Mouse (Mus musculus): ENCODE data around the gene Plch2. TPM values are rescaled to one million over a fixed set of nuclear protein-coding genes. Genes with fewer than 3 reads are reported as not detected.

Plch2 gene
- polyA plus RNA-seq, 1 experiment from 2014 or later, result 4.2 TPM

GRCm38 (mm10) chr4:154944121-154944590, 112.4 kb downstream of the Plch2 start:
- peak; percentile 53 for ATAC-seq (ENCODE audit: low FRiP score)
- H3K27ac ChIP-seq, result no peak overlapping the region
- H3K4me3 ChIP-seq (replicated peaks), result no peak overlapping the region
- WGBS, result 22% methylated on average over 2 of the region's 2 CpGs
- H3K4me2 ChIP-seq, result no peak overlapping the region
- H3K4me1 ChIP-seq, result peaks cover 45% of the 10 kb centered on the region
- no peaks in the 10 kb centered on the region for H3K36me3 ChIP-seq (replicated peaks)
- no peaks in the 10 kb centered on the region for H3K9me3 ChIP-seq
- H3K9ac ChIP-seq, result no peak overlapping the region
- H3K27me3 ChIP-seq, result peaks cover 5% of the 10 kb centered on the region; the same call in 1 of the 2 replicates

GRCm38 (mm10) chr4:154943323-154944039, 113.1 kb downstream of the Plch2 start:
- no peak overlapping the region for H3K9ac ChIP-seq
- H3K27ac ChIP-seq, result no peak overlapping the region
- H3K9me3 ChIP-seq, result no peaks in the 10 kb centered on the region
- 85% methylated on average over 6 of the region's 6 CpGs for WGBS
- no peak overlapping the region for H3K4me3 ChIP-seq (replicated peaks)
- no peak overlapping the region for H3K4me2 ChIP-seq
- H3K4me1 ChIP-seq, result peaks cover 39% of the 10 kb centered on the region
- no peak for ATAC-seq (ENCODE audit: low FRiP score)
- H3K36me3 ChIP-seq (replicated peaks), result no peaks in the 10 kb centered on the region
- H3K27me3 ChIP-seq, result peaks cover 5% of the 10 kb centered on the region; the same call in 1 of the 2 replicates

GRCm38 (mm10) chr4:154942632-154943322, 113.8 kb downstream of the Plch2 start:
- Histone ChIP-seq H3K36me3 (replicated peaks) (no peaks in the 10 kb centered on the region), H3K27ac (no peak overlapping the region), H3K9ac (no peak overlapping the region), H3K4me2 (no peak overlapping the region), H3K4me3 (replicated peaks) (no peak overlapping the region), H3K4me1 (peaks cover 33% of the 10 kb centered on the region), H3K27me3 (peaks cover 5% of the 10 kb centered on the region; the same call in 1 of the 2 replicates), H3K9me3 (no peaks in the 10 kb centered on the region)
- no peak for ATAC-seq (ENCODE audit: low FRiP score)
- 87% methylated on average over 10 of the region's 10 CpGs for WGBS

GRCm38 (mm10) chr4:154941831-154942230, 114.8 kb downstream of the Plch2 start:
- no peak overlapping the region for H3K4me2 ChIP-seq
- peaks cover 5% of the 10 kb centered on the region; the same call in 1 of the 2 replicates for H3K27me3 ChIP-seq
- no peaks in the 10 kb centered on the region for H3K9me3 ChIP-seq
- H3K4me1 ChIP-seq, result peaks cover 26% of the 10 kb centered on the region
- no peak overlapping the region for H3K4me3 ChIP-seq (replicated peaks)
- H3K9ac ChIP-seq, result no peak overlapping the region
- 97% methylated on average over 5 of the region's 5 CpGs for WGBS
- no peak overlapping the region for H3K27ac ChIP-seq
- no peak for ATAC-seq (ENCODE audit: low FRiP score)
- H3K36me3 ChIP-seq (replicated peaks), result no peaks in the 10 kb centered on the region

- H3K9me3 ChIP-seq, result no peaks in the 10 kb centered on the region
- WGBS, result 81% methylated on average over 2 of the region's 2 CpGs
- H3K27ac ChIP-seq, result no peak overlapping the region
- no peak overlapping the region for H3K4me2 ChIP-seq
- no peak for ATAC-seq (ENCODE audit: low FRiP score)
- H3K9ac ChIP-seq, result no peak overlapping the region
- H3K36me3 ChIP-seq (replicated peaks), result no peaks in the 10 kb centered on the region
- H3K4me1 ChIP-seq, result peaks cover 19% of the 10 kb centered on the region
- H3K27me3 ChIP-seq, result peaks cover 5% of the 10 kb centered on the region; the same call in 1 of the 2 replicates
- H3K4me3 ChIP-seq (replicated peaks), result no peak overlapping the region
Measured at GRCm38 (mm10) chr4:154940156-154940555, 116.4 kb downstream of the Plch2 start.

- Histone ChIP-seq H3K27me3 (0 out of 2 replicates have a peak, but pooled peaks cover 8% of the 10 kb centered on the region), H3K27ac (no peak overlapping the region), H3K36me3 (replicated peaks) (no peaks in the 10 kb centered on the region), H3K9me3 (no peaks in the 10 kb centered on the region), H3K9ac (no peak overlapping the region), H3K4me3 (replicated peaks) (no peak overlapping the region), H3K4me2 (no peak overlapping the region), H3K4me1 (peaks cover 10% of the 10 kb centered on the region; the same call in 1 of the 2 replicates)
- ATAC-seq (ENCODE audit: low FRiP score), result no peak
- 80% methylated on average over 1 of the region's 1 CpGs for WGBS
Measured at GRCm38 (mm10) chr4:154937746-154938145, 118.8 kb downstream of the Plch2 start.

- Histone ChIP-seq H3K9ac (no peak overlapping the region), H3K36me3 (replicated peaks) (no peaks in the 10 kb centered on the region), H3K27me3 (0 out of 2 replicates have a peak, but pooled peaks cover 8% of the 10 kb centered on the region), H3K9me3 (no peaks in the 10 kb centered on the region), H3K4me1 (peaks cover 10% of the 10 kb centered on the region; the same call in 1 of the 2 replicates), H3K4me2 (no peak overlapping the region), H3K27ac (no peak overlapping the region), H3K4me3 (replicated peaks) (no peak overlapping the region)
- no peak for ATAC-seq (ENCODE audit: low FRiP score)
- 51% methylated on average over 8 of the region's 8 CpGs for WGBS
Measured at GRCm38 (mm10) chr4:154936542-154937255, 119.9 kb downstream of the Plch2 start.

- H3K36me3 ChIP-seq (replicated peaks), result no peaks in the 10 kb centered on the region
- no peak overlapping the region for H3K4me2 ChIP-seq
- H3K4me3 ChIP-seq (replicated peaks), result no peak overlapping the region
- 78% methylated on average over 7 of the region's 7 CpGs for WGBS
- peaks cover 10% of the 10 kb centered on the region; the same call in 1 of the 2 replicates for H3K4me1 ChIP-seq
- no peak overlapping the region for H3K9ac ChIP-seq
- 0 out of 2 replicates have a peak, but pooled peaks cover 8% of the 10 kb centered on the region for H3K27me3 ChIP-seq
- no peak for ATAC-seq (ENCODE audit: low FRiP score)
- H3K27ac ChIP-seq, result no peak overlapping the region
- H3K9me3 ChIP-seq, result no peaks in the 10 kb centered on the region
Measured at GRCm38 (mm10) chr4:154935788-154936187, 120.8 kb downstream of the Plch2 start.

- Histone ChIP-seq H3K4me3 (replicated peaks) (no peak overlapping the region), H3K4me2 (no peak overlapping the region), H3K27me3 (0 out of 2 replicates have a peak, but pooled peaks cover 3% of the 10 kb centered on the region), H3K36me3 (replicated peaks) (no peaks in the 10 kb centered on the region), H3K9ac (no peak overlapping the region), H3K4me1 (peaks cover 10% of the 10 kb centered on the region; the same call in 1 of the 2 replicates), H3K9me3 (no peaks in the 10 kb centered on the region), H3K27ac (no peak overlapping the region)
- 100% methylated on average over 2 of the region's 2 CpGs for WGBS
- ATAC-seq (ENCODE audit: low FRiP score), result no peak
Measured at GRCm38 (mm10) chr4:154934800-154935199, 121.8 kb downstream of the Plch2 start.

- Histone ChIP-seq H3K4me1 (peaks cover 13% of the 10 kb centered on the region), H3K4me2 (no peak overlapping the region), H3K27me3 (0 out of 2 replicates have a peak, but pooled peaks cover 3% of the 10 kb centered on the region), H3K36me3 (replicated peaks) (no peaks in the 10 kb centered on the region), H3K27ac (no peak overlapping the region), H3K9me3 (no peaks in the 10 kb centered on the region), H3K4me3 (replicated peaks) (no peak overlapping the region), H3K9ac (no peak overlapping the region)
- WGBS, result 64% methylated on average over 13 of the region's 13 CpGs
- ATAC-seq (ENCODE audit: low FRiP score), result no peak
Measured at GRCm38 (mm10) chr4:154933306-154933907, 123.2 kb downstream of the Plch2 start.
